Mouse (Mus musculus) forebrain, embryonic 14.5 days (tissue): ENCODE measurements around the gene Slc37a4. TPM values are rescaled to one million over a fixed set of nuclear protein-coding genes. Genes with fewer than 3 reads are reported as not detected.
A peak's percentile ranks its signal among the peaks of the same experiment; 100 is the strongest.
"Not testable (repeated sequence)": the region's sequence is repeated elsewhere in the genome, so short reads cannot be mapped to it uniquely, and the experiment has no call there.

Experiments used
- ATAC-seq: fragments of 200-750 bp; cut with Nextera tagmentation; 2 replicates; pipeline ENCODE4 v1.8.0; 2017; ENCODE audit warnings: mild to moderate bottlenecking, moderate library complexity
- DNase-seq: peaks from one replicate; pipeline ENCODE4 v3.0.0-alpha.2; 2015; ENCODE audit warnings: low spot score
- H3K27ac ChIP-seq: fragments of 300-500 bp; sonication (generic); 2 replicates; pipeline ENCODE4 v1.5.1; 2014; ENCODE audit warnings: low read depth, mild to moderate bottlenecking, control low read depth, low read length, moderate library complexity
- H3K27me3 ChIP-seq: fragments of 300-500 bp; sonication (generic); replicated peaks from 2 replicates; pipeline ENCODE4 v1.6.1; 2014; ENCODE audit warnings: low read length, control low read depth, mixed read lengths; ENCODE audit not compliant: control insufficient read depth, insufficient read depth
- H3K36me3 ChIP-seq: fragments of 300-500 bp; sonication (generic); 2 replicates; pipeline ENCODE4 v1.6.1; 2014; ENCODE audit warnings: low read length, control low read depth; ENCODE audit not compliant: control insufficient read depth, insufficient read depth
- H3K4me1 ChIP-seq: fragments of 300-500 bp; sonication (generic); 2 replicates; pipeline ENCODE4 v1.6.1; 2014; ENCODE audit warnings: antibody characterized with exemption, low read length, control low read depth; ENCODE audit not compliant: control insufficient read depth, insufficient read depth
- H3K4me2 ChIP-seq: fragments of 300-500 bp; sonication (generic); 2 replicates; pipeline ENCODE4 v1.6.1; 2014; ENCODE audit warnings: mild to moderate bottlenecking, control low read depth, low read length
- H3K4me3 ChIP-seq: fragments of 300-500 bp; sonication (generic); 2 replicates; pipeline ENCODE4 v1.5.1; 2014; ENCODE audit warnings: low read depth, low read length, control low read depth
- H3K9ac ChIP-seq: fragments of 300-500 bp; sonication (generic); 2 replicates; pipeline ENCODE4 v1.6.1; 2014; ENCODE audit warnings: mild to moderate bottlenecking, low read length, control low read depth, moderate library complexity
- H3K9me3 ChIP-seq: fragments of 300-500 bp; sonication (generic); replicated peaks from 2 replicates; pipeline ENCODE4 v1.6.1; 2016; ENCODE audit warnings: low read length, control low read depth, mixed read lengths; ENCODE audit not compliant: control insufficient read depth
- WGBS: fragments of 180-500 bp; shearing (Covaris S2); extraction: QIAGEN DNeasy Blood & Tissue Kit; methylation state at CpG from one replicate; pipeline ENCODE4 v1.1.7; 2014; 5-methylcytosine and 5-hydroxymethylcytosine counted together
- polyA plus RNA-seq: library from polyadenylated mRNA; unstranded; fragments of >200 nt; fragmentation: Nextera tagmentation; extraction: Ambion mirVana; gene quantifications from 2 replicates; pipeline ENCODE4 v1.2.1, GENCODE M21; 2014

Gene Slc37a4
- polyA plus RNA-seq, 1 experiment from 2014 or later: 39.5 TPM

GRCm38 (mm10) chr9:44417892-44418363 is 21.3 kb downstream of the Slc37a4 start:
- Histone ChIP-seq H3K4me1 (peaks cover 6% of the 10 kb centered on the region), H3K9ac (peak overlapping the region; percentile 84), H3K36me3 (peaks cover 18% of the 10 kb centered on the region), H3K9me3 (no peaks in the 10 kb centered on the region; the same call in 1 of the 2 replicates), H3K27ac (peak overlapping the region; percentile 74), H3K4me3 (peak overlapping the region; percentile 72), H3K27me3 (no peaks in the 10 kb centered on the region), H3K4me2 (peak overlapping the region; percentile 94)
- WGBS: under 1% methylated on average over 38 of the region's 38 CpGs
- ATAC-seq (peak; percentile 91), DNase-seq (peak; percentile 93)

- Histone ChIP-seq H3K4me1 (peaks cover 6% of the 10 kb centered on the region), H3K36me3 (peaks cover 12% of the 10 kb centered on the region; the same call in 1 of the 2 replicates), H3K4me3 (peak within 1 kb of the TSS; percentile 72), H3K4me2 (peak within 1 kb of the TSS; percentile 94), H3K9me3 (no peaks in the 10 kb centered on the region; the same call in 1 of the 2 replicates), H3K9ac (peak within 1 kb of the TSS; percentile 84), H3K27me3 (no peaks in the 10 kb centered on the region), H3K27ac (peak within 1 kb of the TSS; percentile 74)
- WGBS: 82% methylated on average over 14 of the region's 14 CpGs
- ATAC-seq (no peak), DNase-seq (no peak)
These were observed 22.1 kb downstream of the Slc37a4 start, which contains the start of gene Ccdc84 for GRCm38 (mm10) chr9:44418519-44419385. TSS of gene Ccdc84 (minus strand) at chr9:44418569.

GRCm38 (mm10) chr9:44419730-44420129 is 23.1 kb downstream of the Slc37a4 start:
- not testable (repeated sequence) for H3K9me3 ChIP-seq, H3K4me3 ChIP-seq, DNase-seq, H3K4me1 ChIP-seq, H3K27me3 ChIP-seq, H3K27ac ChIP-seq, H3K4me2 ChIP-seq, ATAC-seq, H3K9ac ChIP-seq, H3K36me3 ChIP-seq
- 94% methylated on average over 9 of the region's 9 CpGs for WGBS

GRCm38 (mm10) chr9:44420280-44420898 is 23.7 kb downstream of the Slc37a4 start:
- Histone ChIP-seq H3K4me2 (no peak overlapping the region), H3K4me1 (peaks cover 6% of the 10 kb centered on the region)
- WGBS: 77% methylated on average over 5 of the region's 5 CpGs

GRCm38 (mm10) chr9:44423576-44423975 is 26.9 kb downstream of the Slc37a4 start:
- Histone ChIP-seq H3K4me2 (no peak overlapping the region), H3K27me3 (no peaks in the 10 kb centered on the region), H3K4me3 (no peak overlapping the region), H3K36me3 (no peaks in the 10 kb centered on the region), H3K4me1 (no peaks in the 10 kb centered on the region), H3K9ac (no peak overlapping the region), H3K9me3 (no peaks in the 10 kb centered on the region; the same call in 1 of the 2 replicates), H3K27ac (no peak overlapping the region)
- no peak for ATAC-seq
- 91% methylated on average over 4 of the region's 4 CpGs for WGBS
- DNase-seq: no peak

More at GRCm38 (mm10) chr9:44420280-44420898, 23.7 kb downstream of the Slc37a4 start:
- Histone ChIP-seq H3K36me3 (no peaks in the 10 kb centered on the region), H3K27ac (no peak overlapping the region), H3K9me3 (no peaks in the 10 kb centered on the region; the same call in 1 of the 2 replicates), H3K9ac (no peak overlapping the region), H3K4me3 (no peak overlapping the region), H3K27me3 (no peaks in the 10 kb centered on the region)
- DNase-seq: no peak
- no peak for ATAC-seq

- 51% methylated on average over 5 of the region's 5 CpGs for WGBS
- Histone ChIP-seq H3K9me3 (no peaks in the 10 kb centered on the region), H3K27me3 (no peaks in the 10 kb centered on the region), H3K9ac (no peak overlapping the region), H3K36me3 (no peaks in the 10 kb centered on the region), H3K4me3 (no peak overlapping the region), H3K4me2 (no peak overlapping the region), H3K4me1 (no peaks in the 10 kb centered on the region), H3K27ac (no peak overlapping the region)
- ATAC-seq (no peak), DNase-seq (no peak)
These were observed 36.0 kb downstream of the Slc37a4 start for GRCm38 (mm10) chr9:44432577-44433185.

GRCm38 (mm10) chr9:44435747-44436146 is 39.1 kb downstream of the Slc37a4 start:
- Histone ChIP-seq H3K4me2 (no peak overlapping the region), H3K36me3 (no peaks in the 10 kb centered on the region), H3K27me3 (no peaks in the 10 kb centered on the region), H3K9ac (no peak overlapping the region), H3K4me1 (no peaks in the 10 kb centered on the region), H3K27ac (no peak overlapping the region), H3K9me3 (no peaks in the 10 kb centered on the region), H3K4me3 (no peak overlapping the region)
- ATAC-seq: no peak
- WGBS: 90% methylated on average over 6 of the region's 6 CpGs
- no peak for DNase-seq

- Histone ChIP-seq H3K9me3 (no peaks in the 10 kb centered on the region), H3K36me3 (no peaks in the 10 kb centered on the region), H3K4me3 (no peak within 1 kb of the TSS), H3K27ac (no peak within 1 kb of the TSS), H3K4me2 (no peak within 1 kb of the TSS), H3K27me3 (no peaks in the 10 kb centered on the region), H3K4me1 (no peaks in the 10 kb centered on the region), H3K9ac (no peak within 1 kb of the TSS)
- 85% methylated on average over 19 of the region's 19 CpGs for WGBS
- ATAC-seq: no peak
- DNase-seq: no peak
These were observed 44.3 kb downstream of the Slc37a4 start, which contains the start of gene Foxr1 for GRCm38 (mm10) chr9:44440961-44441360. TSS of gene Foxr1 (minus strand) at chr9:44441136.
